Mouse (Mus musculus): ENCODE data around the gene Apba2.

DNA sequence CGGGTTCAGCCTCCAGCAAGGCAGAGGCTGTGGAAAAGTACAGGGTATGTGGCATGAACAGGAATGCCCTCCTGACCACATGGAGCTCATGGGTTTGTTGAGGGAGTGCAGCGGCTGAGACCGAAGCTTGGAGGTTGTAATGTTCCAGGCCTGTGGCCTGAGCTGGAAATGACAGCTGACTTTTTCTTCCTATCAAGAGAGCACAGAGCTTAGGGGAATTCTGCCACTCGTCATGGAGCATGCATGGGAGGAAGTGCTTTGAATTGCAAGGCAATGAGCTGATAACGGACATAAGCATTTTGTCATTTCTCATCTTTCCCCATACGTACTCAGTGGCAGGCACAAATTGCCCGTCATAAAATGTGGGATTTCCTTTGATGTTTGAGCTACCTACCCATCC is 163.6 kb downstream of the Apba2 start:
- TF ChIP-seq USF1 (IDR thresholded peaks at IDR 0.05; ENCODE audit: low read depth) (no peak), MAX (IDR thresholded peaks at IDR 0.05; ENCODE audit: low read depth) (no peak), POLR2A (IDR thresholded peaks at IDR 0.05; ENCODE audit: insufficient read length, low read depth) (no peak), TCF12 (IDR thresholded peaks at IDR 0.05; ENCODE audit: insufficient read depth, poor library complexity, severe bottlenecking) (no peak), REST (IDR thresholded peaks at IDR 0.05; ENCODE audit: insufficient read depth, insufficient read length) (no peak), MYOD1 (IDR thresholded peaks at IDR 0.05; ENCODE audit: control insufficient read depth in 1 of 3, insufficient read length in 2 of 3, low read depth in 2 of 3) (no peak), TCF3 (IDR thresholded peaks at IDR 0.05; ENCODE audit: insufficient read length, low read depth) (no peak), MYOG (IDR thresholded peaks at IDR 0.05; ENCODE audit: control insufficient read depth in 1 of 3, insufficient read depth in 1 of 3, insufficient read length in 2 of 3, low read depth in 2 of 3) (no peak), POLR2AphosphoS2 (IDR thresholded peaks at IDR 0.05; ENCODE audit: insufficient read length, low read depth) (no peak)

All from myocyte (in vitro differentiated cells).